Mouse (Mus musculus) E14TG2a.4 (cell line): ENCODE measurements at regions not wholly inside any gene's neighbourhood (a gene's known extent, or its start where the extent isn't known, plus 50 kb on each side); places are given as distances from the start of the nearest gene placed in this dataset.

ENCODE experiments used
- H3K27me3 ChIP-seq: 2 replicates; pipeline ENCODE4 v1.6.1; 2014; ENCODE audit warnings: low read length, control low read depth; ENCODE audit not compliant: insufficient read depth
- H3K36me3 ChIP-seq: 2 replicates; pipeline ENCODE4 v1.6.1; 2014; ENCODE audit warnings: low read length, control low read depth; ENCODE audit not compliant: insufficient read depth
- H3K4me1 ChIP-seq: replicated peaks from 2 replicates; pipeline ENCODE4 v1.6.1; 2014; ENCODE audit warnings: low read depth, low read length, control low read depth
- H3K4me3 ChIP-seq: replicated peaks from 2 replicates; pipeline ENCODE4 v1.5.1; 2014; ENCODE audit warnings: mild to moderate bottlenecking, low read length
- H3K9me3 ChIP-seq: 2 replicates; pipeline ENCODE4 v1.6.1; 2014; ENCODE audit warnings: low read length, control low read depth
- CTCF ChIP-seq: conservative IDR thresholded peaks from 2 replicates; pipeline ENCODE4 v1.5.1; 2014; ENCODE audit warnings: low read length
- NANOG ChIP-seq: IDR thresholded peaks from 2 replicates; pipeline ENCODE4 v1.6.1; 2014; ENCODE audit warnings: borderline replicate concordance, low read length, mixed read lengths
- POU5F1 ChIP-seq: IDR thresholded peaks from 2 replicates; pipeline ENCODE4 v1.6.1; 2014; ENCODE audit warnings: low read length, borderline replicate concordance

- no peaks in the 10 kb centered on the region for H3K27me3 ChIP-seq
- H3K4me1 ChIP-seq: 0 out of 2 replicates have a peak, but pooled peaks cover 3% of the 10 kb centered on the region
- H3K9me3 ChIP-seq: no peaks in the 10 kb centered on the region
- TF ChIP-seq CTCF: no peak
- TF ChIP-seq POU5F1: no peak
- no peak for TF ChIP-seq NANOG
- 0 out of 2 replicates have a peak, but pooled peaks cover 3% of the 10 kb centered on the region for H3K36me3 ChIP-seq
- H3K4me3 ChIP-seq: no peak overlapping the region
Measured at GRCm38 (mm10) chr1:23268062-23268461, 129.5 kb downstream of the Ogfrl1 start.

- H3K9me3 ChIP-seq: no peaks in the 10 kb centered on the region
- TF ChIP-seq POU5F1 (no peak), CTCF (no peak), NANOG (no peak)
- 0 out of 2 replicates have a peak, but pooled peaks cover 3% of the 10 kb centered on the region for H3K4me1 ChIP-seq
- H3K4me3 ChIP-seq: no peak overlapping the region
- H3K27me3 ChIP-seq: no peaks in the 10 kb centered on the region
- H3K36me3 ChIP-seq: no peaks in the 10 kb centered on the region
Measured at GRCm38 (mm10) chr1:23265556-23266232, 131.9 kb downstream of the Ogfrl1 start.

GRCm38 (mm10) chr1:23264251-23264650, 133.3 kb downstream of the Ogfrl1 start:
- Histone ChIP-seq H3K4me1 (0 out of 2 replicates have a peak, but pooled peaks cover 3% of the 10 kb centered on the region), H3K27me3 (no peaks in the 10 kb centered on the region), H3K9me3 (no peaks in the 10 kb centered on the region), H3K4me3 (no peak overlapping the region), H3K36me3 (no peaks in the 10 kb centered on the region)
- TF ChIP-seq POU5F1: no peak

GRCm38 (mm10) chr1:23263798-23264197, 133.8 kb downstream of the Ogfrl1 start:
- H3K4me1 ChIP-seq: 0 out of 2 replicates have a peak, but pooled peaks cover 3% of the 10 kb centered on the region
- no peaks in the 10 kb centered on the region for H3K27me3 ChIP-seq
- H3K9me3 ChIP-seq: no peaks in the 10 kb centered on the region
- no peaks in the 10 kb centered on the region for H3K36me3 ChIP-seq
- TF ChIP-seq CTCF (no peak), NANOG (no peak), POU5F1 (no peak)
- H3K4me3 ChIP-seq: no peak overlapping the region

GRCm38 (mm10) chr1:23261652-23262051, 135.9 kb downstream of the Ogfrl1 start:
- H3K4me3 ChIP-seq: no peak overlapping the region
- H3K9me3 ChIP-seq: no peaks in the 10 kb centered on the region
- no peaks in the 10 kb centered on the region for H3K36me3 ChIP-seq
- H3K27me3 ChIP-seq: peaks cover 3% of the 10 kb centered on the region; the same call in 1 of the 2 replicates
- TF ChIP-seq CTCF (no peak), POU5F1 (no peak), NANOG (no peak)
- H3K4me1 ChIP-seq: peaks cover 14% of the 10 kb centered on the region

GRCm38 (mm10) chr1:23257306-23257895, 140.2 kb downstream of the Ogfrl1 start:
- Histone ChIP-seq H3K36me3 (no peaks in the 10 kb centered on the region), H3K4me3 (peak overlapping the region; percentile 85), H3K27me3 (peaks cover 7% of the 10 kb centered on the region), H3K4me1 (peaks cover 15% of the 10 kb centered on the region), H3K9me3 (no peaks in the 10 kb centered on the region)
- TF ChIP-seq POU5F1: no peak
- no peak for TF ChIP-seq NANOG
- no peak for TF ChIP-seq CTCF

- peak overlapping the region; percentile 85 for H3K4me3 ChIP-seq
- peaks cover 7% of the 10 kb centered on the region for H3K27me3 ChIP-seq
- no peaks in the 10 kb centered on the region for H3K36me3 ChIP-seq
- H3K9me3 ChIP-seq: peaks cover 5% of the 10 kb centered on the region; the same call in 1 of the 2 replicates
- H3K4me1 ChIP-seq: peaks cover 15% of the 10 kb centered on the region
- no peak for TF ChIP-seq CTCF
- TF ChIP-seq POU5F1: no peak
- no peak for TF ChIP-seq NANOG
Measured at GRCm38 (mm10) chr1:23256630-23257001, 141.0 kb downstream of the Ogfrl1 start.

- Histone ChIP-seq H3K4me1 (peaks cover 15% of the 10 kb centered on the region), H3K36me3 (no peaks in the 10 kb centered on the region), H3K27me3 (peaks cover 7% of the 10 kb centered on the region), H3K9me3 (peaks cover 5% of the 10 kb centered on the region; the same call in 1 of the 2 replicates), H3K4me3 (peak overlapping the region; percentile 85)
- no peak for TF ChIP-seq NANOG
- TF ChIP-seq POU5F1: no peak
- no peak for TF ChIP-seq CTCF
Measured at GRCm38 (mm10) chr1:23255925-23256629, 141.5 kb downstream of the Ogfrl1 start.
